Mouse (Mus musculus): Measurements from ENCODE around the gene Rmnd5a.
A peak's percentile ranks its signal among the peaks of the same experiment; 100 is the strongest.

The Rmnd5a gene

GRCm38 (mm10) chr6:71442130-71442529 is 1.7 kb upstream of the Rmnd5a start:
- DNase-seq (ENCODE audit: low read depth, low spot score): no peak

DNA sequence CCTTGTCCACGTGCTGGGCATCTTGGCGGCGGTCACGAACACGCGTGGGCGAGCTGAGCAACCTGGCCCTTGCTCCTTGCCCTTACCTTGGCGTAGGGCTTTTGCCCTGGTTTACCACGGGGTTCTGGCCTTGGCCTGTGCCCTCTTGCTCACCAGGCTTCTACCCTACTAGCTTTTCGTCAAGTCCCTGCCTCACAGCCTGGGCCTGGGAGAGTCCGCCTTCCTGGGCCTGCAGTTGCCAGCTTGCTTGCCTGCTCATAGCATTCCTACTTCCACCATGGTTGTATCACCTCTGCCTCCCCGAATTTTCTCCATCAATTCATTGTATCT is 779 bp upstream of the Rmnd5a start:
- DNase-seq (ENCODE audit: low read depth, low spot score): no peak

DNA sequence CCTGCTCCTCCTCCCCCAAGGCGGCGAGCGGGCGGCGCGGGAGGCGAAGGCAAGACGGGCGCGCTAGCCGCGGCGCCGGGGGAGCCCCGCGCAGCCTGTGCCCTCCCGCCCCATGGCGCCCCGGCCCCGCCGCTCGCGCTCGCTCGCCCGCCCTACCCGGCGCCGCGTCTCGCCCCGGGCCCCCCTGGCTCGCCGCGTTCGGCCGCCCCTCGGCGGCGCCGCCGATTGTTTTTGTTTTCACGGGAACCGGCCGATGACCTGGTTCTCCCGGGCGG is 283 bp downstream of the Rmnd5a start:
- no peak for DNase-seq (ENCODE audit: low read depth, low spot score)

DNA sequence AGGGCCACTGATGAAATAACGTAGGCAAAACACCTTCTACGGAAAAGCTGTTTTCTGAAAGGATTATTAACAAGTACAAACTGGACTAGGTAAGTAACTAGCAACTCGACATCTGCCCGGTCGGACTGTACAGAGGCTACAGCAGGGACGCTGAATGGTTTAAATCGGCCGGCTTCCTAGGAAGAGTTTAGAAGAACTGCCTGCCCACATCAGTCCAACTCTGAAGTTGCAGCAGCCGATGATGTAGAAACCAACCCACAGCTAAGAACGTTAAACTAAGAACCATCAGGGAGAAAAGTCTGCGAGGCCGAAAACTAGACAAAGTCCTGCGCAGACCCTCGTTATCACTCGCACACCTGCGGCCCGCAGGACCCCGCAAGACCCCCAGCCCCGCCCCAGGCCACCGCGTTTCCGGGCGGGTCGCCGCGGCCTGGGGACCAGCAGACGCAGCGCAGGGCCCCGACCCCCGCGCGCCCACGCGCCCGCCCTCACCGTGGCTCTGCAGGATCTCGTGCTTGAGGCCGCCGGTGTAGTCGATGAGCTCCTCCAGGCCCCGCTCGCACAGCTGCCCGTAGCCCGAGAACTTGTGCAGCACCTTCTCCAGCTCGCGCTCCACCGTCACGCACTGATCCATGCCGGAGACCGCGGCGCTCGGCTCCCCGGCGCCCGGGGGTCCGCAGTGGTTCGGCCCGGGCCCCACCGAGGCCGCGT is 776 bp downstream of the Rmnd5a start:
- DNase-seq (ENCODE audit: low read depth, low spot score): peak; percentile 39

DNA sequence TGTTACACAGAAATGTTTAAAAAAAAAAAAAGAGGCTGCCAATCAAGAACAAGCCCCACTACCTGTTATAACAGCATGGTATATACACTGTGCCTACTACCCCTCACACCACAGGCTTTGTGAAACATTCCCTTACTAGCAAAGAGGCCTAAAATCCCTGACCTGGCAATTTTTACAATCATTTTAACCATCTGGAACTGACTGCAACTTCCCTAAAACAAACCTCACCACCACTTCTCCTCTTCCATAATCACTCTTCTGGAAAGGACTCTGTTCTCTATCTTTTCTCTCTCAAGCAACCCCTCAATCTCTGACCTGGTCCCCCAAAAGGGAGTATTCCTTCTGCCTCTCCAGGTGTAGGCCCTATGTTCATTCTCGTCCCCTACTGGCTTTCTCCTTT is 2.4 kb downstream of the Rmnd5a start:
- no peak for DNase-seq (ENCODE audit: low read depth, low spot score)

DNA sequence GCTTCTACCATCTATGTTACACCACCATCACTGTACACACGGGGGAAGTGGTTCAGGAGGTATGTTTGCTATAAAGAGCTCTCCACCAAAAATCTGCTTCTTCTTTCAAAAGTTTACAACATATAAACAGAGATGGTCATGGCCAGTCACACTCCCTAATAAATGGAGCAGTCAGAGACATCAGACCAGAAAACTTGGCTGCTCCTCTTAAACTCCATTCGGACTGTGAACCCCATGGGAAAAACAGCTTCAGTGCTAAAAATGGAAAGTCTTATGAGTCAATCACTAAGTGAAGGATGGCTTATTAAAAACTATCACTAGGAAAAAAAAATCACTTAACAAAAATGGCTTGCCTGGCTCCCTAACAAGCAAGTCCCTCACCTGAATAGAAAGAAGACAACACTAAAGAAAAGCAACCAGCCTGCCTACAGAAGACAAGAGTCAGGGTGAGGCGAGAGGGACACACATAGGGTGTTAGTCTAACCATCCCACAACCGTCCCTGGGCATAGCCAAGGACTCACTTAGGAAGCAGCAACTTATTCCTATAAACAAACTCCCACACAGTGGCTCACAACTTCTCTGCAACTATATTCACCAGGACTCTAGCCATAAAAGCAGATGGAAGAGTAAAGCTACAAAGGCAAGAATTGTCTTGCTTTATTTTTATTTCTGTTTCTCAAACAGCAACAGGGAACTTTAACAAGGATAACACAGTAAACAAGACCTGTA is 12.3 kb downstream of the Rmnd5a start:
- DNase-seq (ENCODE audit: low read depth, low spot score): no peak

DNA sequence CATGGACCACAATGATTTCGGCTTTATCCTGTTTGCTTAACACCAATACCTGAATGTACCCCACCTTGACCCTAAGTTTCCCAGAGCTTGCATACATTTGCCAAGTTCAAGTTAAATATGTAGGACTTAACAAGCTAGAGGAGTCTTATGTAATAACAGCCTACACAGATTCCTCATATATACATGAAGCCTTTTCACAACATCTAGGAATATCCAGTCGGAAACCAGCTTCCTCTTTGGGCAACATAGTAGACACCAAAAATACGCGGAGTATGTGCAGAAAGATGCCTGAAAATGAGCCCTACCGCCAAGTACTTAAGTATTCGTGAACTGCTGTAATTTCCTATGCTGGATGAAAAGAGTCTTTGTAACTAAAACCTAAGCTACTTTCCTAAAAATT is 14.8 kb downstream of the Rmnd5a start:
- DNase-seq (ENCODE audit: low read depth, low spot score): no peak

DNA sequence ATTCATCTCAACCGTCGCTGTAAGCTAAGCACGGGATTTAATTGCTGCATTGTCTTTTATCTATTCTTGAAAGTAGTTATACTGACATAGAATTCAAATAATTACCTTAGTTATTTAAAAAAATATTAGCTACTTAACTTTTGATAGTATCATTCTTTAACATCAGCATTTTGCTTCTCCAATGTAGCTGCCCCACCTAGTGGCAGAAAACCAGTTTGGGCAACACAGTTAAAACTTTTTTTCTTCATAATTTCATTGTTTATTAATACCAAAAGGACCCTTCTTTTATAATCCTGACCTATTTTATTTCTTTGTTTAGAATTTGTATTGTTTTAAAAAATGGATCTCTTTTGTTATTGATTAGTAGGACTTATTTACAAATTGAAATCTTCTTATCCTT is 17.3 kb downstream of the Rmnd5a start:
- DNase-seq (ENCODE audit: low read depth, low spot score): no peak

DNA sequence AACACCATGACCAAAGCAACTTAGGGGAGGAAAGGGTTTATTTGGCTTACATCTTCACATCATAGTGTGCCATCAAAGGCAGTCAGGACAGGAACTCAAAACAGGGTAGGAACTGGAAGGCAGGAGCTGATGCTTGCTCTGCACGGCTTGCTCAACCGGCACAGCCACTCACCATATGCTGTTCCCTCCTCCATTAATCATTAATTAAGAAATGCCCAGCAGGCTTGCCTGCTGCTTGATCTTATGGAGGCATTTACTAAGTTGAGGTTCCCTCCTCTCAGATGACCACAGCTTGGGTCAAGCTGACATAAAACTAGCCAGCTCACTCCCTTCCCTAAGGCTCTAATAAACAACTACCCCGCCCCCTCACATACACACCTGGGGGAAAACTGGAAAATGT is 18.3 kb downstream of the Rmnd5a start:
- DNase-seq (ENCODE audit: low read depth, low spot score): no peak

DNA sequence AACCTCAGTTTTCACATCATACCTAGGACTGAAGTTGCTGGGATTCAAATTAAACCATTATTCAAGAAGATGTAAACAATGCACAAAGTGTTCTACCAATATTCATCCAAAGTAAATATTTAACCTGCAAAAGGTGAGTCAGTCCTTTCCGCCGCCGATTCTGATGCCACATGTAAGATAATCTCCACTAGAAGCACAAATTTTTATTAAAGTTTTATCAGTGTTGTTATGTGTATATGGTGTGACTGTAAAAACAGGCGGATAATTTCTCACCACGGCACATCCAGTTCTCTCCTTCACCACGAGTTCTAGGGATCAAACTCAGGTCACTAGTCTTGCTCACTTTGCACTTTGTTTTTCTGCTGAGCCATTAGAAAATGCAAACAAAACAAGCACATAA is 19.6 kb downstream of the Rmnd5a start:
- DNase-seq (ENCODE audit: low read depth, low spot score): no peak

GRCm38 (mm10) chr6:71418874-71419273 is 21.6 kb downstream of the Rmnd5a start:
- DNase-seq (ENCODE audit: low read depth, low spot score): no peak

DNA sequence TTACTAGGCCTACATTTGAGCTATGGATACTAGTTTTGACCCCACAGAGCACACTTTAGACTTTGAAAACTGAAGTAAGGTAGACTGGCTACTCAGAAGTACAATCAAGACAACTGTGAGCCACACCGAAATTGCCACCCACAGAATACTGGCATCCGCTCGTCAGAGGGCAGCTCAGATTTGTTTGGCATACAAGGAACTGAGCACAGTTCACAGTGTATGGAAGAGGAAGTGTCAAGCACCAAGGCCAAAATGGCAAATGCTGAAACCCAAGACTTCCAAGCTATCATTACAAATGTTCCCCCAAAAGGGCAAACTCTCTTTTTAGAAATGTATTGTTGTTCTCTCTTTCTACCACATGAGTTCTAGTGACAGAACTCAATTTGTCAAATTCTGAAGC is 25.0 kb downstream of the Rmnd5a start:
- DNase-seq (ENCODE audit: low read depth, low spot score): no peak

GRCm38 (mm10) chr6:71414624-71415023 is 25.8 kb downstream of the Rmnd5a start:
- DNase-seq (ENCODE audit: low read depth, low spot score): no peak

DNA sequence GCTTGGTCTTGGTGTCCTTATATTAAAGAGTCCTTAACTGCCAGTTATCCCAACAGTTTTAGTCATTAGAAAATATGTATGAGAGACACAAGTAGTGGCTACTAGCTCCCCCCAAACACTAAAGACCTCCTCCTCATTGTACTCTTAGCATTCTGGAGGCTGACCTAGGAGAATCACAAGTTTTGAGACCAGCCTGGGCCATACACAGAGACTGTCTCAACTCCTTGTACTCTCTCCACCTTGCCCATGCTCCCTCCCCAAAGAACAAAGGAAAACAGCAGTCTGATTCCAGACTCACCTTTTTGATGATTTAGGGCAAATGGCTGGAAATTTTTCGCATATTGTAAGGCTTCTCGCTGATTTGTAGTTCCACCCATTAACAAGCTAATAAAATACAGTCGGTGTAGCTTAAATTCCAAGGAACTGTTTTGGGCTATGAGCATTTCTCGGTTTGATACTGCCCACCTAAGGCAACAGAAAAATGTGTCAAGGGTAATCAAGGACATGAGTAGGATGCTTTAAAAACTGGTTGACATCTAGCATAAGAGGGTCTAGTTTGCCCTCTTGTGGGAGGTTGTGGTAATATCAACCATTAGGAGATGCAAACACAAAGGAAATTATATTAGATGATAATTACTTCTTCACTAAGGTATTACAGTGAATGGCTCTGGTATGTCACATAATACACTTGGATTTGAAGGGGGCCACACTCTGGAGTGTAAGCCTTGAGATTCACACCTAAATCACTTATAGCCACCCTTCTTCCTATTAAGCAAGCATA is 41.4 kb downstream of the Rmnd5a start:
- DNase-seq (ENCODE audit: low read depth, low spot score): peak; percentile 43

DNA sequence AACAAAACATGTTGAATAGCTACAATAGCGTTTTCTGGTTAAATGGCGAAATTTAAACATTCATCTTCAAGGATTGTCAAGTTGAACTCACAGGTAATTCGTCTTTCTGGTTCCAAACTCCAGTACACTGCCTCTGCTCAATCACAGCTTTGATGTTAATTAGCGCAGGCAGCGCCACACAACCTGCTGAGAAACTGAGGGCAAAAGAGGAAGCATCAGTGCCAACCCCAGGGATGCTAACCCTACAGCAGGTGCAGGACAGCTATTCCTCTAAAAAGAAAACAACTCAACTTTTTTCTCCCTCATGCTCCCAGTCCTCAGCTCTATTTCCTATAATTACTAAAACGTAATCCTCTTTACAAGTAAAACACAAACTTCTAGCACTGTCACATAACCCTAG is 43.7 kb downstream of the Rmnd5a start:
- no peak for DNase-seq (ENCODE audit: low read depth, low spot score)

DNA sequence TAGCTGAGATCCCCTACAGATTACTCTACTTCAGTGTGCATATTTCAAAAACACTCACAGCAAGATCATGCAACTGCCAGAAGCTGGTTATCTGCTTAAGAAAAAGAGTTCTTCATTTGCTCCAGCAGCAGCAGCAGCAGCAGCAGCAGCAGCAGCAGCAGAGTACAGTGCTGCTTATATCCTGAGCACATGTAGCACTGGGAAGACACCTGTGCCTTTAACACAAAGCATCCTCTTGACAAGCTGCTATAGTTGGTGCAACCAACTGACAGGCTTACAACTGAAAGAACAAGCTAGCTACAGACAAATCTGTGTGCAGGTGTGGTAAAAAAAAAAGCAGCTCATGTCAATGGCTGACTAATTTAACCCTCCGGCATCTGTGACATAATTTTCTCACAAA is 44.4 kb downstream of the Rmnd5a start:
- no peak for DNase-seq (ENCODE audit: low read depth, low spot score)

GRCm38 (mm10) chr6:71390496-71390895 is 49.9 kb downstream of the Rmnd5a start:
- DNase-seq (ENCODE audit: low read depth, low spot score): no peak

- no peak for DNase-seq (ENCODE audit: low read depth, low spot score)
Measured at GRCm38 (mm10) chr6:71381654-71382053, 58.8 kb downstream of the Rmnd5a start.

- DNase-seq (ENCODE audit: low read depth, low spot score): no peak
Measured at GRCm38 (mm10) chr6:71376711-71377110, 63.7 kb downstream of the Rmnd5a start.

DNA sequence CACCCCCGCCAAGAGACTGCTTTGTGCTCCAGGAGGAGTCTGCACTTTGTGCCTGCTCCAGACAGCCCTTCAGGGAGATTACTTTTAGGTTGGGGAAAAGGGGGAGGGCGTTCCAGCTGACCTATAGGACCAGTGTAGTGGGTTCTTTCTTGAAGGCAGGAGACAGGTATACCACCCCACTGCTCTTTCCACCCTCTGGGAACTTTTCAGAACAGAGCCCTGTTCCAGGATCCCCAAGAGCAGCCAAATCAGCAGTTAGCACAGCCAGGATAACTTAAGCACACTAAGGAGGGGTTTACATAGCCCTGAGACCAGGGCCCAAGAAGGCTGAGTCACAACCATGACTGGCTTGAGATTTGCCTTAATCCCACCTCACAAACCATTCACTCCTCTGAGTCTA is 65.5 kb downstream of the Rmnd5a start:
- DNase-seq (ENCODE audit: low read depth, low spot score): no peak

GRCm38 (mm10) chr6:71374311-71374829 is 66.1 kb downstream of the Rmnd5a start:
- no peak for DNase-seq (ENCODE audit: low read depth, low spot score)

DNA sequence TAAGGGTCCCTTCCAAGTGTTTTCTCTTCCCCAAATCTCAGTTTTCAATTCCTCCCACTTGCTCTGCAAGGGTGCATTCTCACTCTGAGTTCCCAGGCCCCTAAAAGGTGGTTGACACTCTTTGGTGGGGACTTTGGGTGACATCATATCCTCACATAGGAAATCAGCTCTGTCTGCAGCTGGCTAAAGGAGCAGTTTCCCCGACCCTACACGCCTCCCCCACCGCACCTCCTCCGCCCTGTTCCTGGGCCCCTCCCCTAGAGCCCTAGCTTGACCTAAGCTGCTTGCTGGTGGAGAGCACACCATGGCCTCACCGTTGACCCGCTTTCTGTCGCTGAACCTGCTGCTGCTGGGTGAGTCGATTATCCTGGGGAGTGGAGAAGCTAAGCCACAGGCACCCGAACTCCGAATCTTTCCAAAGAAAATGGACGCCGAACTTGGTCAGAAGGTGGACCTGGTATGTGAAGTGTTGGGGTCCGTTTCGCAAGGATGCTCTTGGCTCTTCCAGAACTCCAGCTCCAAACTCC is 67.1 kb downstream of the Rmnd5a start, which contains the start of gene Cd8a:
Gene Cd8a (plus strand): TSS at position 179 of the 527 bp plus-strand sequence.
- no peak for DNase-seq (ENCODE audit: low read depth, low spot score)

Measured in ES-CJ7 (cell line).